Mouse (Mus musculus) hindbrain, embryonic 11.5 days (tissue): ENCODE measurements around the gene Ggcx. TPM values are rescaled to one million over a fixed set of nuclear protein-coding genes. Genes with fewer than 3 reads are reported as not detected.

ENCODE experiments used
- ATAC-seq: fragments of 200-750 bp; cut with Nextera tagmentation; 2 replicates; pipeline ENCODE4 v1.8.0; 2017; ENCODE audit warnings: mild to moderate bottlenecking, moderate TSS enrichment, moderate library complexity; ENCODE audit not compliant: low FRiP score
- DNase-seq: peaks from one replicate; pipeline ENCODE4 v3.0.0-alpha.2; 2015; ENCODE audit warnings: low spot score
- H3K27ac ChIP-seq: fragments of 300-500 bp; sonication (generic); 2 replicates; pipeline ENCODE4 v1.5.1; 2014; ENCODE audit warnings: mild to moderate bottlenecking, low read depth, low read length
- H3K27me3 ChIP-seq: fragments of 300-500 bp; sonication (generic); 2 replicates; pipeline ENCODE4 v1.6.1; 2014; ENCODE audit warnings: mild to moderate bottlenecking, low read length, moderate library complexity, mixed read lengths; ENCODE audit not compliant: control insufficient read depth, insufficient read depth
- H3K36me3 ChIP-seq: fragments of 300-500 bp; sonication (generic); 2 replicates; pipeline ENCODE4 v1.6.1; 2014; ENCODE audit warnings: mild to moderate bottlenecking, low read length, moderate library complexity, mixed read lengths; ENCODE audit not compliant: control insufficient read depth, insufficient read depth
- H3K4me1 ChIP-seq: fragments of 300-500 bp; sonication (generic); replicated peaks from 2 replicates; pipeline ENCODE4 v1.6.1; 2014; ENCODE audit warnings: low read length, mixed read lengths; ENCODE audit not compliant: control insufficient read depth, insufficient read depth
- H3K4me2 ChIP-seq: fragments of 300-500 bp; sonication (generic); replicated peaks from 2 replicates; pipeline ENCODE4 v1.6.1; 2014; ENCODE audit warnings: mild to moderate bottlenecking, low read depth, low read length
- H3K4me3 ChIP-seq: fragments of 300-500 bp; sonication (generic); 2 replicates; pipeline ENCODE4 v1.5.1; 2014; ENCODE audit warnings: low read depth, low read length
- H3K9ac ChIP-seq: fragments of 300-500 bp; sonication (generic); 2 replicates; pipeline ENCODE4 v1.6.1; 2014; ENCODE audit warnings: low read depth, low read length
- H3K9me3 ChIP-seq: fragments of 300-500 bp; sonication (generic); 2 replicates; pipeline ENCODE4 v1.6.1; 2016; ENCODE audit warnings: low read length; ENCODE audit not compliant: control insufficient read depth
- WGBS: fragments of 180-500 bp; shearing (Covaris S2); extraction: QIAGEN DNeasy Blood & Tissue Kit; methylation state at CpG from one replicate; pipeline ENCODE4 v1.1.7; 2014; 5-methylcytosine and 5-hydroxymethylcytosine counted together
- polyA plus RNA-seq: library from polyadenylated mRNA; unstranded; fragments of >200 nt; fragmentation: Nextera tagmentation; extraction: Ambion mirVana; gene quantifications from 2 replicates; pipeline ENCODE4 v1.2.1, GENCODE M21; 2014

Gene Ggcx
- polyA plus RNA-seq, 1 experiment from 2014 or later, result 13.1 TPM

GRCm38 (mm10) chr6:72383142-72383820, 30.8 kb upstream of the Ggcx start:
- DNase-seq (no peak), ATAC-seq (no peak)
- Histone ChIP-seq H3K27ac (no peak overlapping the region), H3K4me1 (0 out of 2 replicates have a peak, but pooled peaks cover 2% of the 10 kb centered on the region), H3K4me3 (no peak overlapping the region), H3K9me3 (no peaks in the 10 kb centered on the region), H3K4me2 (no peak overlapping the region), H3K27me3 (peaks cover 19% of the 10 kb centered on the region), H3K9ac (no peak overlapping the region), H3K36me3 (no peaks in the 10 kb centered on the region)
- WGBS, result 84% methylated on average over 6 of the region's 6 CpGs

- no peak for DNase-seq
- no peak for ATAC-seq
- H3K4me1 ChIP-seq, result 0 out of 2 replicates have a peak, but pooled peaks cover 2% of the 10 kb centered on the region
- no peak overlapping the region for H3K9ac ChIP-seq
- H3K9me3 ChIP-seq, result no peaks in the 10 kb centered on the region
- H3K36me3 ChIP-seq, result no peaks in the 10 kb centered on the region
- no peak overlapping the region for H3K4me3 ChIP-seq
- WGBS, result 95% methylated on average over 7 of the region's 7 CpGs
- H3K4me2 ChIP-seq, result no peak overlapping the region
- no peak overlapping the region for H3K27ac ChIP-seq
- H3K27me3 ChIP-seq, result peaks cover 17% of the 10 kb centered on the region
Observed at GRCm38 (mm10) chr6:72383952-72384351, 30.2 kb upstream of the Ggcx start.

GRCm38 (mm10) chr6:72385258-72385657, 28.9 kb upstream of the Ggcx start:
- H3K4me2 ChIP-seq, result no peak overlapping the region
- no peaks in the 10 kb centered on the region for H3K9me3 ChIP-seq
- peaks cover 5% of the 10 kb centered on the region for H3K27me3 ChIP-seq
- peaks cover under 1% of the 10 kb centered on the region; the same call in 1 of the 2 replicates for H3K4me1 ChIP-seq
- no peak overlapping the region for H3K9ac ChIP-seq
- no peak overlapping the region for H3K4me3 ChIP-seq
- H3K27ac ChIP-seq, result no peak overlapping the region
- H3K36me3 ChIP-seq, result no peaks in the 10 kb centered on the region
- DNase-seq (no peak), ATAC-seq (no peak)
- 87% methylated on average over 4 of the region's 4 CpGs for WGBS

GRCm38 (mm10) chr6:72386561-72386960, 27.5 kb upstream of the Ggcx start:
- no peak overlapping the region for H3K4me3 ChIP-seq
- H3K27ac ChIP-seq, result no peak overlapping the region
- H3K4me2 ChIP-seq, result no peak overlapping the region
- H3K27me3 ChIP-seq, result peaks cover 7% of the 10 kb centered on the region; the same call in 1 of the 2 replicates
- 95% methylated on average over 2 of the region's 2 CpGs for WGBS
- no peak for DNase-seq
- H3K9ac ChIP-seq, result no peak overlapping the region
- H3K9me3 ChIP-seq, result no peaks in the 10 kb centered on the region
- no peaks in the 10 kb centered on the region for H3K36me3 ChIP-seq
- ATAC-seq, result no peak
- peaks cover 3% of the 10 kb centered on the region; the same call in 1 of the 2 replicates for H3K4me1 ChIP-seq

GRCm38 (mm10) chr6:72387816-72388215, 26.3 kb upstream of the Ggcx start:
- Histone ChIP-seq H3K9me3 (no peaks in the 10 kb centered on the region), H3K27me3 (peaks cover 7% of the 10 kb centered on the region; the same call in 1 of the 2 replicates), H3K4me3 (no peak overlapping the region), H3K4me1 (peaks cover 3% of the 10 kb centered on the region; the same call in 1 of the 2 replicates), H3K4me2 (no peak overlapping the region), H3K9ac (no peak overlapping the region), H3K36me3 (no peaks in the 10 kb centered on the region), H3K27ac (no peak overlapping the region)
- ATAC-seq (no peak), DNase-seq (no peak)
- WGBS, result 75% methylated on average over 3 of the region's 3 CpGs

- no peaks in the 10 kb centered on the region for H3K9me3 ChIP-seq
- no peak overlapping the region for H3K4me2 ChIP-seq
- ATAC-seq (no peak), DNase-seq (no peak)
- no peak overlapping the region for H3K4me3 ChIP-seq
- no peak overlapping the region for H3K9ac ChIP-seq
- WGBS, result 76% methylated on average over 10 of the region's 10 CpGs
- H3K27me3 ChIP-seq, result peaks cover 7% of the 10 kb centered on the region; the same call in 1 of the 2 replicates
- no peaks in the 10 kb centered on the region for H3K36me3 ChIP-seq
- H3K27ac ChIP-seq, result no peak overlapping the region
- H3K4me1 ChIP-seq, result peaks cover 3% of the 10 kb centered on the region; the same call in 1 of the 2 replicates
Observed at GRCm38 (mm10) chr6:72388266-72388665, 25.8 kb upstream of the Ggcx start.

- H3K4me1 ChIP-seq, result peaks cover 3% of the 10 kb centered on the region; the same call in 1 of the 2 replicates
- no peak for DNase-seq
Observed at GRCm38 (mm10) chr6:72388791-72389329, 25.2 kb upstream of the Ggcx start.

GRCm38 (mm10) chr6:72389471-72389940, 24.6 kb upstream of the Ggcx start:
- peak; percentile 14; the same call in 1 of the 2 replicates for ATAC-seq
- WGBS, result 35% methylated on average over 13 of the region's 13 CpGs

More at GRCm38 (mm10) chr6:72388791-72389329, 25.2 kb upstream of the Ggcx start:
- Histone ChIP-seq H3K36me3 (no peaks in the 10 kb centered on the region), H3K27ac (no peak overlapping the region), H3K27me3 (peaks cover 7% of the 10 kb centered on the region; the same call in 1 of the 2 replicates), H3K9ac (no peak overlapping the region), H3K4me3 (no peak overlapping the region), H3K9me3 (no peaks in the 10 kb centered on the region), H3K4me2 (no peak overlapping the region)
- ATAC-seq, result no peak
- WGBS, result 91% methylated on average over 6 of the region's 6 CpGs

More at GRCm38 (mm10) chr6:72389471-72389940, 24.6 kb upstream of the Ggcx start:
- Histone ChIP-seq H3K27me3 (peaks cover 7% of the 10 kb centered on the region; the same call in 1 of the 2 replicates), H3K27ac (no peak overlapping the region), H3K9ac (no peak overlapping the region; the same call in 1 of the 2 replicates), H3K36me3 (no peaks in the 10 kb centered on the region), H3K4me1 (peaks cover 3% of the 10 kb centered on the region; the same call in 1 of the 2 replicates), H3K9me3 (no peaks in the 10 kb centered on the region), H3K4me3 (peak overlapping the region; percentile 34; the same call in 1 of the 2 replicates), H3K4me2 (peak overlapping the region; percentile 49)
- no peak for DNase-seq
